Mouse (Mus musculus): ENCODE results near the gene Gli2.

- TF ChIP-seq HCFC1 (IDR thresholded peaks at IDR 0.05; ENCODE audit: borderline replicate concordance, insufficient read depth, low read length) (no peak), MAFK (IDR thresholded peaks at IDR 0.05; ENCODE audit: insufficient read depth, low read depth, low read length) (no peak)
Observed at GRCm38 (mm10) chr1:119089887-119090620, 36.6 kb upstream of the Gli2 start.

Data from ES-E14 (cell line).